Mouse (Mus musculus): ENCODE data around the gene Orc6.

The Orc6 gene

DNA sequence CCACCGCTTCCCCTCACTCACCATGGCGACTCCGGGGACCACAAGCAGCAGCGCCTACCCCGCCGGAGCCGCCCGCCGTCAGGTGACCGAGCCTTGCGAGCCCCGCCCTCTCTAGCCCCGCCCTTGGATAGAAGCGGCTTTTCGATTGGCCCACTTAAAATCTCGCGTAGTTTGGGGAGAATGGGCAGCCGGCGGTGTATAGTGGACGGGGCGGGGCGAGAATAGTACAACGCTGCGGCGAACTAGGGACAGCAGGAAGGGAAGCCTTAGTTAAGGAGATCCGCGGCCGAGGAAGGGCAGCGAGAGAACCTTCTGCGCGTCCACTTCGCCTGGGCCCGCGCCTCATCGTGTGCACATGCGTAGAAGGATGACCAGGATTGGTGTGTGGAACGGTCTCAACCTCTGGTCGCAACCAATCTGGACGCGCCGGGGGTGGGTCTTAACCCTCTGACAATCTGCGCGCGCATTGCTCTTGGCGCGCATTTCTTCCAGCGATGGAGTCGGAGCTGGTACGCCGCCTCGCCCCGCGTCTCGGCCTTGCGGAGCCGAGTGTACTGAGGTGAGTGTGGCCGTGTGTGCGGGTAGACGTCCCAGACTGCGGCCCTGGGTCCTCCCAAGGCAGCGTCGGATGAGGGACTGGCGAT, at the start of gene Orc6, which contains the start of gene Vps35:
Gene Orc6 (plus strand): TSS at position 199 of the 644 bp plus-strand sequence.
Gene Vps35 (minus strand): TSS at position 369 of the 644 bp plus-strand sequence.
- DNase-seq (ENCODE audit: low spot score in 2 of 2): peak; percentile 93 to 96

GRCm38 (mm10) chr8:85286846-85287245, 12.6 kb upstream of the Orc6 start:
- no peak for DNase-seq (ENCODE audit: low spot score in 2 of 2)

- peak; percentile 13 to 29 for DNase-seq (ENCODE audit: low spot score in 2 of 2)
Observed at GRCm38 (mm10) chr8:85298600-85299433, 615 bp upstream of the Orc6 start.

DNA sequence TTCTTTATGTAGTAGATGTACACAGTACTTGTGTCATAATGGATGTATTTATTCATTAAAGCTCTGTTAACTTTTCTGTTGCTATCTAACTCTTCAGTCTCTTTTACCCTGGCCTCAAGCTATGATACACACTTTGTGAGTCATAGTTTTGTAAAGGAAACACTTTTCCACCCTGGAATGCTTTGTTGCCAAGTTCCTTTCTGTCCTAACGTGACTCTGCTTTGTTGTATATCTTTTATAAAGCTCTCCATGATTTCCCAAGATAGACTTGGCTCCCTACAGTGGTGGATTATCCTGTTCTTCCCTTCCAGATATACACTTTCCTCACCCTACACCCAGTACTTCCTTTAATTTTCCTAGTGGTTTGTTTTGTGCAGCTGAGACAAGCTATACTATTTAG, 2.5 kb downstream of the Orc6 start:
- DNase-seq (ENCODE audit: low spot score in 2 of 2): no peak

GRCm38 (mm10) chr8:85302931-85303330, 3.5 kb downstream of the Orc6 start:
- DNase-seq (ENCODE audit: low spot score in 2 of 2): no peak

DNA sequence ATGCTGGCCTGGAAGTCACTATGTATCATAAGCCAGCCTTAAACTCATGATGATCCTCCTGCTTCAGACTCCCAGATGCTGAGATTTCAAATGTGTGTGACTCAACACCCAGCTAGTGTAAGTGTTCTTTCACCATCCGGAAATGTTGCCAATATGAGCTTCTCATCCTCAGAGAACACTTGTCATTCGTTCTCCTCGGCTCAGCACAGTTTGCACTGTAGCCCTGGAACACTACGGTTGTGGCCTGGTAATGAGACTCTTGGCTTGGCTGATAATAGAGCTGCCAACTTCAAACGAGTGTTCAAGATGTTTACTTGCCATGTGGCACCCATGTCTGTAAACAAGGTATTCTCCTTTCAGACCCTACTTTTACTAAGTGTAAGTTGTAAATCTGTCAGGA, 4.1 kb downstream of the Orc6 start:
- no peak for DNase-seq (ENCODE audit: low spot score in 2 of 2)

GRCm38 (mm10) chr8:85308564-85308963, 9.1 kb downstream of the Orc6 start:
- DNase-seq (ENCODE audit: low spot score in 2 of 2): no peak

GRCm38 (mm10) chr8:85311743-85312142, 12.3 kb downstream of the Orc6 start:
- DNase-seq (ENCODE audit: low spot score in 2 of 2): peak; percentile 11 to 12

DNA sequence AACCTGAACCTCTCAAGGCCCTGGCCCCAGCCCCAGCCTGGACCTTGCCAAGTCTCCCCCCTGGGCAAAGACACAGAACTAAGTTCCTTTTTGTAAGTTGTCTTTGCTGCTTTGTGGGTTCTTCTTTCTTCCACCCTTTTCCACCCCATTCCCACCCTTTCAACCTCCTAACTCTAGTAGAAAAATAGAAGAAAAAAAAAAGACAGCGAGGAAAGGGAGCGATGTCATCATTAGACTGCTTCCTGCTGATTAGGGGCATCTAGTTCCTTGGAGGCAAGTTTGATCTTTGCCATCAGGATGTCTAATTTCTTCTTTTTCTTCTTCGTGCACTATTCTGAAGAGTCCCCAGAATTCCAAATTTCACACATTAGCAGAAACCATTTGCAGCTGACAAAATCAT, 13.6 kb downstream of the Orc6 start:
- DNase-seq (ENCODE audit: low spot score in 2 of 2): no peak

DNA sequence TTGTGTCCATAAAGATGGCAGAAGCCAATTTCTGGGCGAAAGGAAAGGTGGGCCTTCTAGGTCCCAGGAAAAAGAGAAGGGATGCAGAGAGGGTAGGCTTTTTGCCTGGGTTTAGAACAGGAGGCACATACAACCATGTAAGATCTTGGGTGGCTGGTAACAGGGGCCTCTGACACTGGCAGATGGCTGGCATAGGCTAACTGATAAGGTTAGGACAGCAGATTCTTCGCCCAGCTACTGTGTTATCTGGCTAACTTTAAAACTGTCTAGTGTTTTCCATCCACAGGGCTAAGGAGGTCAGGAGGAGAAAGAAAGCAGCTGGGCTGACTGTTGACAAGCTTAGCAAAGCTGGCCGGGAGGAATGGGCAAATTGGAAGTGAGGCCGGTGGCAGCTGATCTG, 19.1 kb downstream of the Orc6 start:
- peak; percentile 14 to 37 for DNase-seq (ENCODE audit: low spot score in 2 of 2)

DNA sequence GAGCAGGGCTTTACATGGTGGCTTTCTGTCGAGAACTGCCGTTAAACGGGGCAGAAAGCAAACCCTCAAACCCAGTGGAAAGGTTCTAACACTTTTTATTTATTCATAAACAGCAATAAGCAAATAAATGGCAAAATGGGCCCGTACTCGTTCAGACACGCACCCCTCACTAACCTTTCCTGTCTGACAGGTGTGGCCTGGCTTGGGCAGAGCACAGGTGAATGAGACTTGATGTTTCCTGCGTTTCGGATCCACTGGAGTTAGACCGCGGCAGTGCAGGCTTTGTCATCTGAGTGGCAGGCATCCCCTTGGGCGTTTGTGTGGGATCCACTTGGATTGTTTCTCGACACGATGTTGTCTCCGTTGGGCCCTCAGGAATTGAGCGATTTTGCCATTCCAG, 22.5 kb downstream of the Orc6 start:
- DNase-seq (ENCODE audit: low spot score in 2 of 2): no peak

DNA sequence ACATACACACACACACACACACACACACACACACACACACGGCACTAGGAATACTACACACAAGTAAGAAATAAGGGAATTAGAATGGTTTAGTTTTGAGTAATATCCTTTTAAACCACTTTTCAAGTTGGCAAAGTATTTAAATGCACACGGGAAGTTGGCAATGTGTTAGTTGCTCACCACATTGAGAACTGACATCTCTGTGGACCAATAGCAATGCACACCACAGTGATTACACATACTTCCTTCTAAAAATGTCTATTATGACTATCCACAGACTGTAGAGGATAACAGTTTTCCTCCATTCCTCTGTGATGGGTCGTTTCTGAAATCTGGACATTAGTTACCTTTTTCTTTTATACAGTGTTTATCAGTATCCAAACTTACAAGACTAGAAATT, 23.7 kb downstream of the Orc6 start:
- no peak for DNase-seq (ENCODE audit: low spot score in 2 of 2)

DNA sequence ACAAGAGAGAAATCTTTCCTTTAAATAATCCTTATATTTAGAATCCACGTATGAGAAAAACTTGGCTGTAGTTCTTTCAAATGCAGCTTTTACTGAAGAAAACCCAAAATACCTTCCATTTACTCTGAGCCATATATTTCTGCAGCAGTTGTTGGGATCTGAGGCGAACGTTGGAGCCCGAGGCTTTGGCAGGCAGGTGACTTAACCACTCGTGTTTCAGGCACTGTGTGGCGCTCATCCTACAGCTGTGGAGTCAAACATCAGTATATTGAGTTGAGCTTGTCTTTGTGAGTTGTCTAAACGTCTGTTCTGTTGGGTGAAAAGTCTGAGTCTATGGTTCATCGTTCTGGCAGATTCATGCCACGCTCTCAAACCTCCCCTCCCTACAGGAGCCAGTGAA, 27.6 kb downstream of the Orc6 start:
- DNase-seq (ENCODE audit: low spot score in 2 of 2): no peak

DNA sequence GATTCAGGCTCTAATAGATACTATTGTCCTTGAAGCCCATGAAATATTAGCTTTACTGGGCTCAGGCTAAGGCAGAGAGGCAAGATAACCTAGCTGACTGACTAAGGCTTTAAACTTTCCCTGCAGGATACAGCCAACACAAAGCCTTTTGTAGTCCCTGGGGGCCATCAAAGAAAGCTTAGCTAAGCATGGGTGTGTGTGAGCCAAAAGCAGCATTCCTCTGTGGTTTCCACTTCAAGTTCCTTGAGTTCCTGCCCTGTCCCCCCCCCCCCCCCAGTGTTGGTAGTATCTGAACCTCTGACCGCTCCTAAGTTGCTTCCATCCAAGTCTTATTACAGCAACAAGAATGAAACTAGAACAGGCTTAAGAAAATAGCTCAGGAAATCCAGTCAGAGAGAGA, 30.1 kb downstream of the Orc6 start:
- DNase-seq (ENCODE audit: low spot score in 2 of 2): no peak

- no peak for DNase-seq (ENCODE audit: low spot score in 2 of 2)
Observed at GRCm38 (mm10) chr8:85335105-85335504, 35.7 kb downstream of the Orc6 start.

DNA sequence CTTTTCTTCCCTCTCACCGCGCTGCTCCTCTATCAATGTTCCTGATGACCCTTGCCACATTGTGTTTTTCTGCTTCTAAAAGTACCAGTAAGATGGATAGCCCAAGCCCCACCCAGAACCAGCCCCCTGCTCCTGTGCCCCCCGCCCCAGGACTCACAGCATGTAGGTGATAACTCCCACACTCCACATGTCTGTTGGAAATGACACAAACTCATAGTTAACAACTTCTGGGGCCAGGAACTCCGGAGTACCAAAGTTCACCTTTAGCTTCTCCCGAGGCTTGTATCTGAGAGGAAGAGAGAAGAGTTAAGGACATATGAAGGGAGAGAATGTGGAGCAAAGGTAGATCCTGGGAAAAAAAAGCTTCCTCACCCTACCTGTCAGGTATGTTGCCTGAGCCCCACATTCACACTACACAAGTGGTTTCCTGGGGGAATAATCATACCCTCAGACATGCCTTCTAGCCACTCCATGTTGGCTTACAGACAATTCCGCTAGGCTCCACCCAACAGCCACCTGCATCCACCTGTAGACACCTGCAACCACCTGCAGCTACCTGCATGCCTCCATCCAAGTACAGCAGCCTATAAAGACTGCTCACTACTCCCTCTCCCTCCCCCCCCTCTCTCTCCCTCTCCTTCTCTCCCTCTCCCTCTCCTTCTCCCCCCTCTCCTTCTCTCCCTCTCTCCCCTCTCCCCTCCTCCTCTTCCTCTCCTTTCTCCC, 36.9 kb downstream of the Orc6 start:
- no peak for DNase-seq (ENCODE audit: low spot score in 2 of 2)

DNA sequence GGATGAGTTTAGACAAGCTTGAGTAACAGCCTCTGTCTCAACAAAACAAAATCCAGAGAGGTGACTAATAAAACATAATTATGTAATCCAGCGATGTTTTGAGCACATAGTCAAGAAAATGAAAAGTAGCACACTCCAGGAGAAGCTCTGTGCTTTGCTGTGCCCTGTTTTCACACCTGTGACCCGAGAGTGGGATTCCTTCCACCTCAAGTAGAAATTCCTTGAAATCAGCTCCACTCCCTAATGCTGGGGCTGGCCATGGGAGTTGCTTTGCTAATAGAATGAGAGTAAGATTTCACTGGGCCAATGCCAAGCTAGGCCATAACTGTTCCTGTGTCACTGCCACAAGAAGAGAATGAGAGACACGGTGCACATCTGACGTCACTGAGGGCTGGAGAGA, 38.2 kb downstream of the Orc6 start:
- no peak for DNase-seq (ENCODE audit: low spot score in 2 of 2)

- DNase-seq (ENCODE audit: low spot score in 2 of 2): no peak
Observed at GRCm38 (mm10) chr8:85339871-85340573, 40.6 kb downstream of the Orc6 start.

GRCm38 (mm10) chr8:85353287-85353686, 53.9 kb downstream of the Orc6 start:
- no peak for DNase-seq (ENCODE audit: low spot score in 2 of 2)
